Mouse (Mus musculus): ENCODE measurements around the gene Disp3. TPM values are rescaled to one million over a fixed set of nuclear protein-coding genes. Genes with fewer than 3 reads are reported as not detected.

Disp3 gene
- polyA plus RNA-seq, 1 experiment from 2014 or later, result 0.17 TPM

- H3K27ac ChIP-seq (ENCODE audit: low read length), result no peak overlapping the region
- no peak overlapping the region for H3K4me2 ChIP-seq (ENCODE audit: low read depth, low read length)
- H3K27me3 ChIP-seq (ENCODE audit: control insufficient read depth, insufficient read depth, low read depth, low read length), result no peaks in the 10 kb centered on the region
- no peaks in the 10 kb centered on the region for H3K9me3 ChIP-seq (replicated peaks; ENCODE audit: control insufficient read depth, low read length)
- H3K9ac ChIP-seq (ENCODE audit: low read depth, low read length), result no peak overlapping the region
- 56% methylated on average over 6 of the region's 6 CpGs for WGBS (ENCODE audit: insufficient replicate concordance)
- H3K36me3 ChIP-seq (ENCODE audit: control insufficient read depth, insufficient read depth), result no peaks in the 10 kb centered on the region
- no peaks in the 10 kb centered on the region for H3K4me1 ChIP-seq (ENCODE audit: control insufficient read depth, low read depth, low read length)
- ATAC-seq (ENCODE audit: low read depth), result no peak
- no peak overlapping the region for H3K4me3 ChIP-seq (ENCODE audit: low read depth, low read length)
Measured at GRCm38 (mm10) chr4:148297640-148298039, 9.9 kb upstream of the Disp3 start.

- no peak for ATAC-seq (ENCODE audit: low read depth)
- Histone ChIP-seq H3K4me3 (ENCODE audit: low read depth, low read length) (no peak overlapping the region), H3K27ac (ENCODE audit: low read length) (no peak overlapping the region), H3K9me3 (replicated peaks; ENCODE audit: control insufficient read depth, low read length) (no peaks in the 10 kb centered on the region), H3K4me1 (ENCODE audit: control insufficient read depth, low read depth, low read length) (no peaks in the 10 kb centered on the region), H3K4me2 (ENCODE audit: low read depth, low read length) (no peak overlapping the region), H3K9ac (ENCODE audit: low read depth, low read length) (no peak overlapping the region), H3K36me3 (ENCODE audit: control insufficient read depth, insufficient read depth) (no peaks in the 10 kb centered on the region), H3K27me3 (ENCODE audit: control insufficient read depth, insufficient read depth, low read depth, low read length) (peaks cover under 1% of the 10 kb centered on the region)
- 11% methylated on average over 5 of the region's 5 CpGs for WGBS (ENCODE audit: insufficient replicate concordance)
Measured at GRCm38 (mm10) chr4:148293319-148293718, 5.6 kb upstream of the Disp3 start.

GRCm38 (mm10) chr4:148291849-148292248 is 4.1 kb upstream of the Disp3 start:
- Histone ChIP-seq H3K27ac (ENCODE audit: low read length) (no peak overlapping the region), H3K4me1 (ENCODE audit: control insufficient read depth, low read depth, low read length) (no peaks in the 10 kb centered on the region; the same call in 1 of the 2 replicates), H3K4me2 (ENCODE audit: low read depth, low read length) (no peak overlapping the region), H3K9ac (ENCODE audit: low read depth, low read length) (no peak overlapping the region), H3K9me3 (replicated peaks; ENCODE audit: control insufficient read depth, low read length) (no peaks in the 10 kb centered on the region), H3K27me3 (ENCODE audit: control insufficient read depth, insufficient read depth, low read depth, low read length) (peaks cover 16% of the 10 kb centered on the region), H3K4me3 (ENCODE audit: low read depth, low read length) (no peak overlapping the region), H3K36me3 (ENCODE audit: control insufficient read depth, insufficient read depth) (no peaks in the 10 kb centered on the region)
- no peak for ATAC-seq (ENCODE audit: low read depth)
- 49% methylated on average over 10 of the region's 10 CpGs for WGBS (ENCODE audit: insufficient replicate concordance)

GRCm38 (mm10) chr4:148291080-148291479 is 3.3 kb upstream of the Disp3 start:
- 38% methylated on average over 2 of the region's 2 CpGs for WGBS (ENCODE audit: insufficient replicate concordance)
- peaks cover 23% of the 10 kb centered on the region for H3K27me3 ChIP-seq (ENCODE audit: control insufficient read depth, insufficient read depth, low read depth, low read length)
- no peak for ATAC-seq (ENCODE audit: low read depth)

GRCm38 (mm10) chr4:148288055-148288549 is 337 bp upstream of the Disp3 start:
- peaks cover 33% of the 10 kb centered on the region for H3K27me3 ChIP-seq (ENCODE audit: control insufficient read depth, insufficient read depth, low read depth, low read length)
- peak overlapping the region; percentile 15; the same call in 1 of the 2 replicates for H3K4me3 ChIP-seq (ENCODE audit: low read depth, low read length)
- no peak overlapping the region for H3K9ac ChIP-seq (ENCODE audit: low read depth, low read length)

More at GRCm38 (mm10) chr4:148291080-148291479, 3.3 kb upstream of the Disp3 start:
- Histone ChIP-seq H3K4me2 (ENCODE audit: low read depth, low read length) (no peak overlapping the region), H3K9ac (ENCODE audit: low read depth, low read length) (no peak overlapping the region), H3K27ac (ENCODE audit: low read length) (no peak overlapping the region), H3K36me3 (ENCODE audit: control insufficient read depth, insufficient read depth) (no peaks in the 10 kb centered on the region), H3K4me1 (ENCODE audit: control insufficient read depth, low read depth, low read length) (no peaks in the 10 kb centered on the region; the same call in 1 of the 2 replicates), H3K4me3 (ENCODE audit: low read depth, low read length) (no peak overlapping the region), H3K9me3 (replicated peaks; ENCODE audit: control insufficient read depth, low read length) (no peaks in the 10 kb centered on the region)

GRCm38 (mm10) chr4:148287041-148287440 is 724 bp downstream of the Disp3 start:
- no peaks in the 10 kb centered on the region for H3K36me3 ChIP-seq (ENCODE audit: control insufficient read depth, insufficient read depth)
- no peak overlapping the region for H3K4me2 ChIP-seq (ENCODE audit: low read depth, low read length)
- H3K4me3 ChIP-seq (ENCODE audit: low read depth, low read length), result no peak overlapping the region
- H3K27me3 ChIP-seq (ENCODE audit: control insufficient read depth, insufficient read depth, low read depth, low read length), result peaks cover 33% of the 10 kb centered on the region
- no peak for ATAC-seq (ENCODE audit: low read depth)
- H3K9me3 ChIP-seq (replicated peaks; ENCODE audit: control insufficient read depth, low read length), result no peaks in the 10 kb centered on the region
- WGBS (ENCODE audit: insufficient replicate concordance), result 5% methylated on average over 20 of the region's 20 CpGs
- no peak overlapping the region for H3K9ac ChIP-seq (ENCODE audit: low read depth, low read length)
- H3K27ac ChIP-seq (ENCODE audit: low read length), result no peak overlapping the region
- H3K4me1 ChIP-seq (ENCODE audit: control insufficient read depth, low read depth, low read length), result no peaks in the 10 kb centered on the region; the same call in 1 of the 2 replicates

More at GRCm38 (mm10) chr4:148288055-148288549, 337 bp upstream of the Disp3 start:
- peak; percentile 62 for ATAC-seq (ENCODE audit: low read depth)
- Histone ChIP-seq H3K36me3 (ENCODE audit: control insufficient read depth, insufficient read depth) (no peaks in the 10 kb centered on the region), H3K27ac (ENCODE audit: low read length) (no peak overlapping the region), H3K4me2 (ENCODE audit: low read depth, low read length) (peak overlapping the region; percentile 33), H3K9me3 (replicated peaks; ENCODE audit: control insufficient read depth, low read length) (no peaks in the 10 kb centered on the region), H3K4me1 (ENCODE audit: control insufficient read depth, low read depth, low read length) (no peaks in the 10 kb centered on the region; the same call in 1 of the 2 replicates)
- 3% methylated on average over 32 of the region's 32 CpGs for WGBS (ENCODE audit: insufficient replicate concordance)

GRCm38 (mm10) chr4:148286226-148287031 is 1.3 kb downstream of the Disp3 start:
- Histone ChIP-seq H3K27me3 (ENCODE audit: control insufficient read depth, insufficient read depth, low read depth, low read length) (peaks cover 33% of the 10 kb centered on the region), H3K36me3 (ENCODE audit: control insufficient read depth, insufficient read depth) (no peaks in the 10 kb centered on the region), H3K27ac (ENCODE audit: low read length) (no peak overlapping the region), H3K4me2 (ENCODE audit: low read depth, low read length) (no peak overlapping the region), H3K9me3 (replicated peaks; ENCODE audit: control insufficient read depth, low read length) (no peaks in the 10 kb centered on the region), H3K9ac (ENCODE audit: low read depth, low read length) (no peak overlapping the region), H3K4me3 (ENCODE audit: low read depth, low read length) (no peak overlapping the region), H3K4me1 (ENCODE audit: control insufficient read depth, low read depth, low read length) (no peaks in the 10 kb centered on the region; the same call in 1 of the 2 replicates)
- 19% methylated on average over 22 of the region's 22 CpGs for WGBS (ENCODE audit: insufficient replicate concordance)
- ATAC-seq (ENCODE audit: low read depth), result no peak

- H3K27me3 ChIP-seq (ENCODE audit: control insufficient read depth, insufficient read depth, low read depth, low read length), result peaks cover 33% of the 10 kb centered on the region
- 56% methylated on average over 13 of the region's 13 CpGs for WGBS (ENCODE audit: insufficient replicate concordance)
- H3K9ac ChIP-seq (ENCODE audit: low read depth, low read length), result no peak overlapping the region
- H3K9me3 ChIP-seq (replicated peaks; ENCODE audit: control insufficient read depth, low read length), result no peaks in the 10 kb centered on the region
- H3K4me1 ChIP-seq (ENCODE audit: control insufficient read depth, low read depth, low read length), result no peaks in the 10 kb centered on the region; the same call in 1 of the 2 replicates
- no peak overlapping the region for H3K27ac ChIP-seq (ENCODE audit: low read length)
- no peaks in the 10 kb centered on the region for H3K36me3 ChIP-seq (ENCODE audit: control insufficient read depth, insufficient read depth)
- no peak for ATAC-seq (ENCODE audit: low read depth)
- H3K4me3 ChIP-seq (ENCODE audit: low read depth, low read length), result no peak overlapping the region
- H3K4me2 ChIP-seq (ENCODE audit: low read depth, low read length), result no peak overlapping the region
Measured at GRCm38 (mm10) chr4:148284219-148284618, 3.5 kb downstream of the Disp3 start.

All from liver, embryonic 16.5 days (tissue).